Mouse (Mus musculus) lung, adult 2 months (tissue): Measurements from ENCODE around the gene Rpl5.

ENCODE experiments used
- CTCF ChIP-seq: fragments of 200-500 bp; IDR thresholded peaks from 2 replicates; pipeline ENCODE4 v1.5.1; 2011; ENCODE audit warnings: mild to moderate bottlenecking, low read length, control low read depth; ENCODE audit not compliant: insufficient read depth
- POLR2A ChIP-seq: fragments of 200-500 bp; IDR thresholded peaks from 2 replicates; pipeline ENCODE4 v1.6.1; 2011; ENCODE audit warnings: low read depth, mild to moderate bottlenecking, control low read depth, low read length, borderline replicate concordance; ENCODE audit errors: extremely low read depth

DNA sequence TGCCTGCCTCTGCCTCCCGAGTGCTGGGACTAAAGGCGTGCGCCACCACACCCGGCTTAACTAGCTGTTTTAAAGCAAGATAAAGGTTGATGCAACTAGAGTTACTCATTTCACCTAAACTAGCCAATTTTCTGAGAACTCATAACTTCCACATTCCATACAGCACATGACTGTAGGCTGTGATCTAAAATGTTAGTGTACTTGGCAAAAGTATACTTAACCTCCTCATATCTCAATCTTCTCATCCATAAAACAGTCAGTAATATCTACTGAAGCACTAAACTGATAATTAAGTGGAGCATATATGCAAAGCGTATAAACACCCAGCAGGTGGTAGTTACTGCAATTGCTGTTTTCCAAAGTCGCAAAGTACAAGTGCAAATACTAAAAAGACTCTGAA lies 27.0 kb upstream of the Rpl5 start:
- no peak for TF ChIP-seq CTCF
- TF ChIP-seq POLR2A = no peak
